Mouse (Mus musculus) liver, adult 2 months (tissue): ENCODE measurements around the gene Fancg.

Experiments used
- CTCF ChIP-seq: fragments of 200-500 bp; IDR thresholded peaks from 2 replicates; pipeline ENCODE4 v1.5.1; 2011; ENCODE audit warnings: low read depth, low read length, control low read depth
- POLR2A ChIP-seq: fragments of 200-500 bp; IDR thresholded peaks from 2 replicates; pipeline ENCODE4 v1.6.1; 2011; ENCODE audit warnings: low read length, control low read depth; ENCODE audit not compliant: insufficient read depth; ENCODE audit errors: extremely low read depth

GRCm38 (mm10) chr4:42973868-42974267, 36.4 kb downstream of the Fancg start:
- no peak for TF ChIP-seq POLR2A
- TF ChIP-seq CTCF = no peak
